In genomic region chr16:33950830-33951229, GRCm38 (mm10) we compare ENCODE assay signal across 8 mouse cellular contexts. TPM values are rescaled to one million over a fixed set of nuclear protein-coding genes. Genes with fewer than 3 reads are reported as not detected.
DNase-seq lines count a peak whose midpoint lies in the region; ATAC-seq lines count a peak whose summit lies in the region.

No protein-coding gene starts in this region.

- DNase-seq in NIH3T3 (ENCODE audit: low read depth) = peak; percentile 91
- peak; percentile 89 for DNase-seq in cerebellum, adult 8-10 months
- peak; percentile 61 to 72 for DNase-seq in frontal cortex, postnatal 14 days (ENCODE audit: low spot score in 2 of 2)
- DNase-seq in layer of hippocampus, postnatal 25 days (ENCODE audit: extremely low spot score in 1 of 2, low spot score in 1 of 2) = peak; percentile 70 to 92
- peak; percentile 93 for DNase-seq in lung, postnatal 14 days
- peak; percentile 69 for DNase-seq in retina, adult 2 months (ENCODE audit: low read depth, low spot score)
- DNase-seq in thymus, postnatal 25 days = peak; percentile 74

- no peak overlapping the region for H3K4me2 ChIP-seq in hindbrain, embryonic 15.5 days

- H3K27ac ChIP-seq in hindbrain, embryonic 15.5 days (replicated peaks) = no peak overlapping the region

- H3K4me1 ChIP-seq in hindbrain, embryonic 15.5 days (replicated peaks) = no peaks in the 10 kb centered on the region

- H3K4me3 ChIP-seq in hindbrain, embryonic 15.5 days = no peak overlapping the region

- 36% methylated on average over 4 of the region's 4 CpGs for WGBS in hindbrain, embryonic 15.5 days

- ATAC-seq in hindbrain, embryonic 15.5 days (ENCODE audit: low FRiP score, low read depth) = peak; percentile 57

- H3K36me3 ChIP-seq in hindbrain, embryonic 15.5 days = peaks cover 24% of the 10 kb centered on the region

- no peak overlapping the region for H3K9ac ChIP-seq in hindbrain, embryonic 15.5 days

- H3K9me3 ChIP-seq in hindbrain, embryonic 15.5 days = no peaks in the 10 kb centered on the region

- no peaks in the 10 kb centered on the region for H3K27me3 ChIP-seq in hindbrain, embryonic 15.5 days

RNA-seq across cellular contexts. Expression of gene Umps, which starts 16.0 kb away (rescaled TPM):
- 24.1 and 25.9 TPM in 2 replicates for polyA plus RNA-seq in hindbrain, embryonic 15.5 days (2015; fragmentation: Nextera tagmentation; extraction: Ambion mirVana)
- 10 to 100 TPM; 14.3 to 16.9 TPM for total RNA-seq in layer of hippocampus, postnatal 25 days (2021)
